Mouse (Mus musculus) lung, postnatal 25 days (tissue): ENCODE data around the gene Tap1.
"Not testable (repeated sequence)": the region's sequence is repeated elsewhere in the genome, so short reads cannot be mapped to it uniquely, and the experiment has no call there.

Source experiments
- DNase-seq: peaks from one replicate; pipeline ENCODE4 v3.0.0; 2022; ENCODE audit warnings: low spot score

Gene Tap1

GRCm38 (mm10) chr17:34204303-34205010 lies 17.1 kb downstream of the Tap1 start:
- DNase-seq = peak; percentile 93

DNA sequence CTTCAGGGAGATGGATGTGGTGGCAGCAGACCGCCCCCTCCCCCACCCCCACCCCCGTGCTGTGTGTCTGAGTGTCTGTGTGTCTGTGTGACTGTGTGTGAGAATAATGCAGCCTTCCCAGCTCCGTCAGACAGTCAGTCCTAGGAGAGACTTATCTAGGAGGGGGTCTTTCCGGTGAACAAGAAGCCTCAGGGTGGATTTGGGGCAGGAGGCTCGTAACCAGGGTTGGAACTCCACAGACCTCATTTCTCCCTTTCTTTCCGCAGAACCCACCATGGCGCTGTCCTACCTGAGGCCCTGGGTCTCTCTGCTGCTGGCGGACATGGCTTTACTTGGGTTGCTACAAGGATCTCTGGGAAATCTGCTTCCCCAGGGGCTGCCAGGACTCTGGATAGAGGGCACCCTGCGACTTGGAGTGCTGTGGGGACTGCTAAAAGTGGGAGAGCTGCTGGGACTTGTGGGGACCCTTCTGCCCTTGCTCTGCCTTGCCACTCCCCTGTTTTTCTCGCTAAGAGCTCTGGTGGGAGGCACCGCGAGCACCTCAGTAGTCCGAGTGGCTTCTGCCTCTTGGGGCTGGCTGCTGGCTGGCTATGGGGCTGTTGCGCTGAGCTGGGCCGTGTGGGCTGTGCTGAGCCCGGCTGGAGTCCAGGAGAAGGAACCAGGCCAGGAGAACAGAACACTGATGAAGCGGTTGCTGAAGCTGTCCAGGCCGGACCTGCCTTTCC lies 17.8 kb downstream of the Tap1 start:
- DNase-seq = no peak

GRCm38 (mm10) chr17:34205746-34206176 lies 18.4 kb downstream of the Tap1 start:
- DNase-seq = peak; percentile 64

DNA sequence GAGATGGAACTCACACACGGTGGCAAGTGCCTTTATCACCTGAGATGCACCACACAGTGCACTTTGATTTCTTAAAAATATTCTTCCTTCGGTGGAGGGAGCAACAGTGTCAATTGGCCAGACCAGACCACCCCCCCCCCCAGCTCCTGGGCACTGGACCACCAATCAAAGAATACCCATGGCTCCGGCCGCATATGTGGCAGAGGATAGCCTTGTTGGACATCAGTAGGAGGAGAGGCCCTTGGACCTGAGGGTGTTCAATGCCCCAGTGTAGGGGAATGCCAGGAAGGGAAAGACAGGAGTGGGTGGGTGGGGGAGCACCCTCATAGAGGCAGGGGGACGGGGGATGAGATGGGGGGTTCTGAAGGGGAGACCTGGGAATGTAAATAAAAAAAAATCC lies 19.4 kb downstream of the Tap1 start:
- no peak for DNase-seq

GRCm38 (mm10) chr17:34207456-34207855 lies 20.1 kb downstream of the Tap1 start:
- no peak for DNase-seq

DNA sequence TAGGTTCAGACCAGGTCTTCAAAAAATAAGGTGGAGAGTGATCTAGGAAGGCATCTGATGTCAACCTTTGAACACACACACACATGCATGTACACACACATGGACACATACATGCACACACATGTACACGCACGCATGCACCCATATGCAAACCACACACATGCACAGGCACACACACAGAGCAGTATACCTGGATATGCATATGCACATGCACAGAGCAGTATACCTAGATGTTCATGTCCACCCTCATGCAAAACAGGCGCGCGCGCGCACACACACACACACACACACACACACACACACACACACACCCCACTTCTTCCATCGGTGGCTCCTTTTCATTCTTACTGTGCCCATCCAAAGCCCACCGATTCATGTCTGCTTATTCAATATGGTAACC lies 20.5 kb downstream of the Tap1 start:
- DNase-seq = no peak

- no peak for DNase-seq
Measured at GRCm38 (mm10) chr17:34208421-34208820, 21.1 kb downstream of the Tap1 start.

DNA sequence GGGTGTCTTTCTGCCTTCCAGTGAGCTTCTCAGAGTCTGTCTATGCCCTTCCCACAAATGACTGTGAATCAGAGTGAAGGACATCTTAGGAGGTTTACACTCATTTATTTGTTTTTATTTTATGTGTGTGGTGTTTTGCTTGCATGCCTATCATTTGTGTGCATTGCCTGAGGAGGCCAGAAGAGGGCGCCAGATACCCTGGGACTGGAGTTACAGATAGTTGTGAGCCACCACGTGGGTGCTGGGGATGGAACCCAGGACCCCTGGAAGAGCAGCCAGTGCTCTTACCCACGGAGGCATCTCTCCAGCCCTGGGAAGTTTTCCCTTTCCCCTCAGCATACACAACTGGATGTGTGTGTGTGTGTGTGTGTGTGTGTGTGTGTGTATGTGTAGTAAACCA lies 22.3 kb downstream of the Tap1 start:
- DNase-seq = no peak

DNA sequence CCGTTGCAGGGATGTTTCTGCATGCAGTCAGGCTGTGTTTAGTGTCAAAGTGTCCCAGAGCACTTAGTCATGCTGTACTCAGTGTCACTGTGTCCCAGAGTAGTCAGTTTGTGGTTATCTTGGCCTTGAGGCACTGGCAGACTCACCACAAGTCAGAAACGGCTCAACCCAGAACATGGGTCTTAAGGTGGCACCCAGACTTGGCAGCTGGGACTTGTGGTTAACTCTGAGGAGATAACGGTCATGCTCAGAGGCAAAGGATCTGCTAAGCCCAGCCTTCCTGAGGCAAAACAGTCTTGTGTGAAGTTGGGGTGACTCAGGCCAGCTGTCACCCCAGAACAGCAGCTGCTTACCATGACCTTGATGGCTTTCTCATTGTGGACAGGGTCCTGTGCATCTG lies 23.2 kb downstream of the Tap1 start:
- DNase-seq = no peak

DNA sequence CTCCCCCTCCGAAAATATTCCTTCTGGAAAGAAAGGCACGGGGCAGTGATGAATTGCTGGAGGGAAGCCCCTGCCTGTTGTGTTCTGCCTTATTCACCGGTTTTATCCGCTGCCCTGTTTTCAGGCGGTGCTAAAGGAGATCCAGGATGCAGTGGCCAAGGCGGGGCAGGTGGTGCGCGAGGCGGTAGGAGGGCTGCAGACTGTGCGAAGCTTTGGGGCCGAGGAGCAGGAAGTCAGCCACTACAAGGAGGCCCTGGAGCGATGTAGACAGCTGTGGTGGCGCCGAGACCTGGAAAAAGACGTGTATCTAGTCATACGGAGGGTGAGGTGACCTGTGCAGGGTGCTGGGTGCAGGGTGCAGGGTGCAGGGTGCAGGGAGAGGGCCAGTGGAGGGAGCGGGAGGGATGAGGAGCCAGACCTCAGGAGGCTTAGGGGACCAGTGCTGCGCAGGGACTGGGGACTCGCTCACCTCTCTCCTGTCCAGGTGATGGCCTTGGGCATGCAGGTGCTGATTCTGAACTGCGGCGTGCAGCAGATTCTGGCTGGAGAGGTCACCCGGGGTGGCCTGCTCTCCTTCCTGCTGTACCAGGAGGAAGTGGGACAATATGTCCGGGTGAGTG lies 24.5 kb downstream of the Tap1 start:
- no peak for DNase-seq

GRCm38 (mm10) chr17:34213936-34214335 lies 26.6 kb downstream of the Tap1 start:
- DNase-seq = no peak

DNA sequence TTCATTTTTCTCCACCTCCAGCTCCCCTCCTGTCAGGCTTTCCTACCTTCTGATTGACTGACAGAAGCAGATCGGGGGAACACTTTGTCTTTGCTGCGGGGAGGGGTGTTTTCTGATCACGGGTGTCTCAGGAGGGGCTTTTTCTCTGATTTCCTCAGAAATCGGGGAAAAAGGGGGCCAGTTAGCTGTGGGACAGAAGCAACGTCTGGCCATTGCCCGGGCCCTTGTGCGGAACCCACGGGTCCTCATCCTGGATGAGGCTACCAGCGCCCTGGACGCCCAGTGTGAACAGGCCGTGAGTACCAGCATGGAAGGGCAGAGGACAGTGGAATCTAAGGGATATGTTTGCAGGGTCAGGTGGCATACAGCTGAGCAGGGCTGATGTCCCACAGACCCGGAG lies 27.8 kb downstream of the Tap1 start:
- DNase-seq = no peak

DNA sequence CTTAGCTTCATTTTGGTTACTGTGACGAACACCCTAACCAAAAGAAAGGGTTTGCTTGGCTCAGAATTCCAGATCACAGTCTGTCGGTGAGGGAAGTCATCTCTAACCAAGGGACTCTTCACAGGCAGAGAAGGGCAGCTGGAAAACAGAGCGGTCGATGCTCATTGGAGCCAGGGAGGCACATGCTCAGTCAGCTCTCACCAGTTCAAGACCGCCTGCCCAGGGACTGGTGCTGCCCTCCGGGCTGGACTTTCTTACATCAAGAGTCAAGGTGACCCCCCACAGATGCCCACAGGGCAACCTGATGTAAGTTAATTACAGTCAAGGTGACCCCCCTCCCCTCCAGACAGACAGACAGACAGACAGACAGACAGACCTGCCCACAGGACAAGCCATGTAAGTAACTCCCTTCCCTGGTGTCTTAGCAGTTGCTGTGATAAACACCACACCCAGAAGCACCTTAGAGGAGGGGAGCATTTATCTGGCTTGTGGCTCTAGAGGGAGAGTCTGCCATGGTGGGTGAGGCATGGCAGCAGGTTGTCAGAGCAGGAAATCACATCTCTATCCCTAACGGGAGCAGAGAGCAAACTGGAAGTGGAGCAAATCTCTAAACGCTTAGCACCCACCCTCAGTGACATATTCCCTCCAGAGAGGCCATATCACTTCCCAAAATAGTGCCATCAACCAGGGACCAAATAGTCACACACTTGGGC lies 30.0 kb downstream of the Tap1 start:
- DNase-seq = no peak

DNA sequence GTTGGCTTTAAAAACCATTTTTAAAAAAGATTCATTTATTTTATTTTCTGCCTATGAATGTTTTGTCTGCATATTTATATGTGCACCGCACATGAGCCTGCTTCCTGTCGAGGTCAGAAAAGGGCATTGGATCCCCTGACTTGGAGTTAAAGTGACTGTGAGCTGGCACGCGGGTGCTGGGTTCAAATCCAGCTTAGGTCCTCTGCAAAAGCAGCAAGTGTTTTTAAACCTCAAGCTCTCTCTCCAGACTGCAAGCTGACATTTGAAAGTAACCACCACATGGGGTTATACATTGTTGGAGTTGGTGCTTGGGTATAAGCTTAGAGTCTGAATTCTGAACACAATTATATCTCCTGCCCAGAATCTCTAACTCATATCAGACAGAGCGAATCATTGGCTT lies 30.6 kb downstream of the Tap1 start:
- DNase-seq = no peak

DNA sequence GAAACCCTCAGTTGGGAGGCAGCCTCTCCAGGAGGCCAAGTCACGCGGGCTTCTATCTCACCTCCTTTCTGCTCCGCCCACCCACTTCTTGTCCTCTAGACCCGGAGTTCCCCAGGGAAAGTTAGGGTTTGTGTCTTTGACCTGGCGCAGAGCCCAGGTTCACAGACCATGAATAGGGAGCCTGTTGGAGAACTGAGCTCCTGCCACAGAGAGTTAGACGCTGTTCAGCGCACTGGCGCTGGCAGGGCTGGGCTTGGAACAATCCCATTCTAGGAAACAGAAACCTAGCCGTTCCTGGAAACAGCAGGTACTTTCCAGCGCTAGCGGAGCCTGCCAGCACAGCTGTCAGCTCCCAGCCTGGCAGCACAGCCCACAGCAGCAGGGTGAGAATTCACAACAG lies 31.3 kb downstream of the Tap1 start:
- DNase-seq = peak; percentile 80

GRCm38 (mm10) chr17:34219096-34219495 lies 31.7 kb downstream of the Tap1 start:
- DNase-seq = not testable (repeated sequence)

- peak; percentile 69 for DNase-seq
Measured at GRCm38 (mm10) chr17:34219801-34220200, 32.4 kb downstream of the Tap1 start.

GRCm38 (mm10) chr17:34220401-34220800 lies 33.0 kb downstream of the Tap1 start:
- not testable (repeated sequence) for DNase-seq

- DNase-seq = no peak
Measured at GRCm38 (mm10) chr17:34224816-34225215, 37.5 kb downstream of the Tap1 start.

GRCm38 (mm10) chr17:34225426-34225825 lies 38.1 kb downstream of the Tap1 start:
- no peak for DNase-seq

DNA sequence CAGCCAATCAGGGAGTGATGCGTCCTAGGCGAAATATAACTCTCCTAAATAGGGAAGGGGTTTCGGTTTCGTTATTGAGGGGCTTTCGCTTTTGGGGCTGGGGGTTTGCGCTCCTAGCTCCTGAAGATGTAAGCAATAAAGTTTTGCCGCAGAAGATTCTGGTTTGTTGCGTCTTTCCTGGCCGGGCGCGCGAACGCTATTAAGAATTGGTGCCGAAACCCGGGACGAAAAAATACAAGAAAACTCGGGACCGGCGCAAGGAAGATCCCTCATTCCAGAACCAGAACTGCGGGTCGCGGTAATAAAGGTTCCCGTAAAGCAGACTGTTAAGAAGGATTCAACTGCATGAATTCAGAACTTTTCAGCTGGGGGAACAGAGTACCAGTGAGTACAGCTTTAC lies 38.6 kb downstream of the Tap1 start:
- not testable (repeated sequence) for DNase-seq

DNA sequence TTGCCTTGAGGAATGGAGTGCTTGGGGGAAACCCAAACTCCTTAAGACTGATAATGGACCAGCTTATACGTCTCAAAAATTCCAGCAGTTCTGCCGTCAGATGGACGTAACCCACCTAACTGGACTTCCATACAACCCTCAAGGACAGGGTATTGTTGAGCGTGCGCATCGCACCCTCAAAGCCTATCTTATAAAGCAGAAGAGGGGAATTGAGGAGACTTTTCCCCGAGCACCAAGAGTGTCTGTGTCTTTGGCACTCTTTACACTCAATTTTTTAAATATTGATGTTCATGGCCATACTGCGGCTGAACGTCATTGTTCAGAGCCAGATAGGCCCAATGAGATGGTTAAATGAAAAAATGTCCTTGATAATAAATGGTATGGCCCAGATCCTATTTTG lies 43.6 kb downstream of the Tap1 start:
- DNase-seq = not testable (repeated sequence)

DNA sequence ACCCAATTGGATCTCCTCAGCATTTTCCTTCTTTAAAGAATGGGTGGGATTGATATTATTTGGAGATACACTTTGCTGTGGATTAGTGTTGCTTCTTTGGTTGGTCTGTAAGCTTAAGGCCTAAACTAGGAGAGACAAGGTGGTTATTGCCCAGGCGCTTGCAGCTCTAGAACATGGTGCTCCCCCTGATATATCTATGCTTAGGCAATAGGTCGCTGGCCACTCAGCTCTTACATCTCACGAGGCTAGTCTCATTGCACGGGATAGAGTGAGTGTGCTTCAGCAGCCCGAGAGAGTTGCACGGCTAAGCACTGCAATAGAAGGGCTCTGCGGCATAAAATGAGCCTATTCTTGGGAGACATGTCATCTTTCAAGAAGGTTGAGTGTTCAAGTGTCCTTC lies 44.7 kb downstream of the Tap1 start:
- DNase-seq = not testable (repeated sequence)
